Mouse (Mus musculus): ENCODE measurements around the gene Cspg4. TPM values are rescaled to one million over a fixed set of nuclear protein-coding genes. Genes with fewer than 3 reads are reported as not detected.

Gene Cspg4
- total and polyA plus RNA-seq, 2 experiments from 2014 or later = 17.4 to 93.5 TPM

DNA sequence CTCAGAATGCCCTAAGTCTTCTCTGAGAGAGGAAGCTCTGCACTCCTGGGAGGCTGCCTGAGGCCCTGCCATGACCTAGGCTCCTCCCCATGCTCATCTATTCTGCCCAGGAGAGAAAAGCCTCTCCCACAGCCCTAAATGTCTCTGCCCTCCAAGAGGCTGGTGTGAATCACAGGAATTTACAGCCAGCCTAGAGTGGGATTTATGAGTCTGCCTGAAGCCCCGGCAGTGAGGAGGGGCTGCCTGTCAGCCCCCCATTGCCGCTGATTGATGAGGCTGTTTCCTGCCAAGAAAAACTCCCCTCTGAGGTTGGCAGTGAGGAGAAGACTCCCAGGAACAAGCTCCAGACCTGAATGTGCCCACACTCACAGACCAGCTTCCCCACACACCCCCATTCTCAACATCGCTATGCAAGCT is 22.5 kb upstream of the Cspg4 start:
- 52% methylated on average over 3 of the region's 3 CpGs for WGBS
- TF ChIP-seq CTCF (IDR thresholded peaks at IDR 0.05; ENCODE audit: low read depth) (no peak), EP300 (IDR thresholded peaks at IDR 0.05; ENCODE audit: low read depth) (no peak)
- Histone ChIP-seq H3K36me3 (replicated peaks; ENCODE audit: control insufficient read depth, insufficient read depth, low read length) (no peaks in the 10 kb centered on the region), H3K27me3 (ENCODE audit: control insufficient read depth, insufficient read depth, low read length) (peaks cover 6% of the 10 kb centered on the region; the same call in 1 of the 2 replicates), H3K4me2 (ENCODE audit: low read depth, low read length) (no peak overlapping the region), H3K9ac (replicated peaks; ENCODE audit: low read depth, low read length) (no peak overlapping the region), H3K9me3 (replicated peaks; ENCODE audit: control insufficient read depth, low read length) (no peaks in the 10 kb centered on the region), H3K27ac (ENCODE audit: low read depth) (no peak overlapping the region), H3K4me3 (ENCODE audit: low read depth, low read length) (no peak overlapping the region), H3K4me1 (ENCODE audit: control insufficient read depth, insufficient read depth) (0 out of 2 replicates have a peak, but pooled peaks cover 5% of the 10 kb centered on the region)
- DNase-seq (ENCODE audit: low spot score) (no peak), ATAC-seq (ENCODE audit: insufficient read depth, low read depth) (no peak)

DNA sequence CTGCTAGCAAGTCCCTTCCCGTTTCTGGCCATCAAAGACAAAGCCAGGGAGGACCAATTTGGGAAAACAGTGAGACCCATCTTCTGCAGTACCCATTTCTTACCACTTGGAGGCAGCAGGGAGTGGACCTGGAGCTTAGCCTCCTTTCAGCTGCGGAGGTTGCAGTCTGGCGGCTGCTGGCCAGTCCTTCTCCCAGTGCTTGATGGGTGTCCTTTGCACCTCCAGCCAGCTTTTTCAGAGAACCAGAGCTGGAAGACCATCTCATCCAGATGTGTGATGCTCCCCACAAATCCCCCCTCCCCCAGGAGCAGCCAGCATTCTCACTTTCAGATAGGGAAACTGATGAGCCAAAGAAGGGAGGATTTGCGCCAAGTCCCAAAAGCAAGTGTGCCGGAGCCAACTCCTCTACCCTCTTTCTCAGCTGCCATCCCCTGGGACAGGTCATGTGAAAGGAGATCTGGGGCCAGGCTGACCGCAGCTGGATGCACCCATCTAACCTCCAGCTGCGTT is 21.1 kb upstream of the Cspg4 start:
- no peaks in the 10 kb centered on the region for H3K36me3 ChIP-seq (replicated peaks; ENCODE audit: control insufficient read depth, insufficient read depth, low read length)
- WGBS = 37% methylated on average over 7 of the region's 7 CpGs
- no peak overlapping the region for H3K27ac ChIP-seq (ENCODE audit: low read depth)
- no peaks in the 10 kb centered on the region for H3K9me3 ChIP-seq (replicated peaks; ENCODE audit: control insufficient read depth, low read length)
- H3K9ac ChIP-seq (replicated peaks; ENCODE audit: low read depth, low read length) = no peak overlapping the region
- DNase-seq (ENCODE audit: low spot score) (peak; percentile 75), ATAC-seq (ENCODE audit: insufficient read depth, low read depth) (peak; percentile 34; the same call in 1 of the 2 replicates)
- H3K4me3 ChIP-seq (ENCODE audit: low read depth, low read length) = no peak overlapping the region
- H3K4me2 ChIP-seq (ENCODE audit: low read depth, low read length) = no peak overlapping the region
- TF ChIP-seq CTCF (IDR thresholded peaks at IDR 0.05; ENCODE audit: low read depth) (peak; percentile 95), EP300 (IDR thresholded peaks at IDR 0.05; ENCODE audit: low read depth) (no peak)
- H3K27me3 ChIP-seq (ENCODE audit: control insufficient read depth, insufficient read depth, low read length) = peaks cover 6% of the 10 kb centered on the region; the same call in 1 of the 2 replicates
- H3K4me1 ChIP-seq (ENCODE audit: control insufficient read depth, insufficient read depth) = 0 out of 2 replicates have a peak, but pooled peaks cover 5% of the 10 kb centered on the region

DNA sequence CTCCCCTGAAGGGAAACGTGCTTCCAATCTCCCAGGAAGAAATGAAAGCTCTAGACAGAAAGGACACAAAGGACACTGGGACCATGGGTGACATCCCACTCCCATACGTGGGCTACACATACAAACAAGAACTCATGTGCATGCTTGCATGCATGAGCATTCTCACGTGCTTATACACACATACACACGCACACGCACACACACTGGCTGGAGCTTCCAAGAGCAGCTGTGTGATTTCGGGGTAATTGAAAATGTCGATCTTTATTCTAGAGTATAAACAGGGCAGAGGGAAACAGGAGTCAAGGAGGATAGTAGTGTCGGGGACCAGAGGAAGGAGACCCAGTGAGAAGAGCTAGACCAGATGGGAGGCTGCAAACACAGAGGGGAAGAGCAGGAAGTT is 20.2 kb upstream of the Cspg4 start:
- WGBS = 64% methylated on average over 8 of the region's 8 CpGs
- no peak overlapping the region for H3K4me3 ChIP-seq (ENCODE audit: low read depth, low read length)

DNA sequence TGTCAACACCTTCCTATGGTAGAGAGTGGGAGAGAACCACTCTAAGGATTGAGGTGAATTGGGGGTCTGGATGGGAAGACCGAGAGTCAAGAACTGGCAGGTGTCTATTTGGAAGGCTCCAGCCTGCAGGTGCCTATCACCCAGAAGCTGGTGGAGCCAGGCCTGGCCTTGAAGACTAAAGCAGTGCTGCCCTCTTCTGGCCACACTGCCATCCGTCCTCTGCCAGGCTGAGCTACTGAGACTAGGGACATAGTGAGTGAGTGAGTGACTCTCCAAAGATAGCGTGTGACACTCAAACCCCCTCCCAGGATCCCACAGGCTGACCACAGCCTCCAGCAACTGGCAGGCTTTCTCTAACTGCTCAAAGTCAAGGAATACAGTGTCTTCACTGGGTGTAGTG is 17.3 kb upstream of the Cspg4 start:
- 0 out of 2 replicates have a peak, but pooled peaks have one; percentile 21 for ATAC-seq (ENCODE audit: insufficient read depth, low read depth)

More for the DNA sequence above, 20.2 kb upstream of the Cspg4 start:
- Histone ChIP-seq H3K4me1 (ENCODE audit: control insufficient read depth, insufficient read depth) (0 out of 2 replicates have a peak, but pooled peaks cover 5% of the 10 kb centered on the region), H3K4me2 (ENCODE audit: low read depth, low read length) (no peak overlapping the region), H3K9ac (replicated peaks; ENCODE audit: low read depth, low read length) (no peak overlapping the region), H3K27ac (ENCODE audit: low read depth) (no peak overlapping the region), H3K27me3 (ENCODE audit: control insufficient read depth, insufficient read depth, low read length) (peaks cover 6% of the 10 kb centered on the region; the same call in 1 of the 2 replicates), H3K9me3 (replicated peaks; ENCODE audit: control insufficient read depth, low read length) (no peaks in the 10 kb centered on the region), H3K36me3 (replicated peaks; ENCODE audit: control insufficient read depth, insufficient read depth, low read length) (no peaks in the 10 kb centered on the region)
- TF ChIP-seq CTCF (IDR thresholded peaks at IDR 0.05; ENCODE audit: low read depth) (no peak), EP300 (IDR thresholded peaks at IDR 0.05; ENCODE audit: low read depth) (no peak)
- ATAC-seq (ENCODE audit: insufficient read depth, low read depth) = no peak
- no peak for DNase-seq (ENCODE audit: low spot score)

DNA sequence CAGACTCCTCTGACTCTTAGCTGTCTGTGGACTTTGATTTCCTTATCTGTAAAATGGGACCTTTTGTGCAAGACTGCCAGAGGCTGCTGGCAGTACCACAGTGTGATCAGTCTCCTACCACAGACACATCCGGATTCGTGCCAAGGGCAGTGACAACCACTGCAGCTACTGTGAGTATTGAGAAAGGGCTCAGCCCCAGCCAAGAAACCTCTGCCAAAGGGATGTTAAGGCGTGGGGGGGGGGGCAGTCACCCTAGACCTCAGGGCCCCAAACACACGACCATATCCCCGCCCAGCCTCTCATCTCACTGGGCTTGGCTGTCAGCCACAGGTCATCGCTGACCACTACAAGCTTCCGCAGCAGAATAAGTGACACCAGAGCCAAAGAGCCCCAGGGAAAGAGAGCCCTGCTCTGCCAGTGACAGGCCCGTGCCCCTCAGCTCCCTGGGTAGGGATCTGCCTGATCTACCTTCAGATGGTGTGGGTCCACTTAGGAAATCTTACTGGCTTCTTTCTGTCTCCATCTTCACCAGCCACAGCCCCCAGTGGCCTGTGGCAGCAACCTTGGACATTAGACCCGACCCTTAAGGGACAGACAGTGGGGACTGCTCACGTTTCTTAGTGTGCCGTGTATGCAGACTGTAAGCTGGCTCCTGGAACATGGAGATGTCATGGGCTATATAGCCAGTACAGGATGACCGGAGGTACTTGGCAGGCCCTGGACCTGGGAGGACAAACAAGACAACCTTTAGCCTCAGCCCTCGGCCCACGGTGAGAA is 14.5 kb upstream of the Cspg4 start:
- Histone ChIP-seq H3K9me3 (replicated peaks; ENCODE audit: control insufficient read depth, low read length) (no peaks in the 10 kb centered on the region), H3K36me3 (replicated peaks; ENCODE audit: control insufficient read depth, insufficient read depth, low read length) (no peaks in the 10 kb centered on the region), H3K4me3 (ENCODE audit: low read depth, low read length) (no peak overlapping the region), H3K27ac (ENCODE audit: low read depth) (no peak overlapping the region), H3K4me1 (ENCODE audit: control insufficient read depth, insufficient read depth) (peaks cover 22% of the 10 kb centered on the region), H3K27me3 (ENCODE audit: control insufficient read depth, insufficient read depth, low read length) (no peaks in the 10 kb centered on the region), H3K9ac (replicated peaks; ENCODE audit: low read depth, low read length) (no peak overlapping the region), H3K4me2 (ENCODE audit: low read depth, low read length) (no peak overlapping the region)
- TF ChIP-seq CTCF (IDR thresholded peaks at IDR 0.05; ENCODE audit: low read depth) (no peak; the same call in 1 of the 2 replicates), EP300 (IDR thresholded peaks at IDR 0.05; ENCODE audit: low read depth) (no peak)
- 55% methylated on average over 14 of the region's 14 CpGs for WGBS
- no peak for DNase-seq (ENCODE audit: low spot score)
- ATAC-seq (ENCODE audit: insufficient read depth, low read depth) = no peak

More for the DNA sequence above, 17.3 kb upstream of the Cspg4 start:
- DNase-seq (ENCODE audit: low spot score) = peak; percentile 73
- no peak overlapping the region for H3K4me2 ChIP-seq (ENCODE audit: low read depth, low read length)
- no peaks in the 10 kb centered on the region for H3K9me3 ChIP-seq (replicated peaks; ENCODE audit: control insufficient read depth, low read length)
- H3K9ac ChIP-seq (replicated peaks; ENCODE audit: low read depth, low read length) = no peak overlapping the region
- no peak overlapping the region for H3K4me3 ChIP-seq (ENCODE audit: low read depth, low read length)
- 17% methylated on average over 3 of the region's 3 CpGs for WGBS
- peaks cover 19% of the 10 kb centered on the region for H3K4me1 ChIP-seq (ENCODE audit: control insufficient read depth, insufficient read depth)
- no peak overlapping the region for H3K27ac ChIP-seq (ENCODE audit: low read depth)
- peaks cover 6% of the 10 kb centered on the region; the same call in 1 of the 2 replicates for H3K27me3 ChIP-seq (ENCODE audit: control insufficient read depth, insufficient read depth, low read length)
- TF ChIP-seq CTCF (IDR thresholded peaks at IDR 0.05; ENCODE audit: low read depth) = peak; percentile 85
- no peak for TF ChIP-seq EP300 (IDR thresholded peaks at IDR 0.05; ENCODE audit: low read depth)
- H3K36me3 ChIP-seq (replicated peaks; ENCODE audit: control insufficient read depth, insufficient read depth, low read length) = no peaks in the 10 kb centered on the region
